Mouse (Mus musculus) C2C12 (cell line): ENCODE data around the gene Gabrb3.

ENCODE experiments used
- CTCF ChIP-seq: IDR thresholded peaks from one replicate; pipeline ENCODE4 v1.5.1; 2011; ENCODE audit not compliant: control insufficient read depth, insufficient read depth, insufficient read length
- MAX ChIP-seq: IDR thresholded peaks from one replicate; pipeline ENCODE4 v1.6.1; 2011; ENCODE audit warnings: mild to moderate bottlenecking, control low read depth
- MYOD1 ChIP-seq: IDR thresholded peaks from one replicate; pipeline ENCODE4 v1.6.1; 2011; ENCODE audit warnings: low read depth; ENCODE audit not compliant: control insufficient read depth, insufficient read length

- no peak for TF ChIP-seq CTCF
- TF ChIP-seq MYOD1, result no peak
- no peak for TF ChIP-seq MAX
Observed at GRCm38 (mm10) chr7:57421044-57421443, 1.6 kb downstream of the Gabrb3 start.
